Mouse (Mus musculus) CD4-positive, CD25-positive, alpha-beta regulatory T cell, adult 4 months (primary cell): Measurements from ENCODE around the gene Olfr474. TPM values are rescaled to one million over a fixed set of nuclear protein-coding genes. Genes with fewer than 3 reads are reported as not detected.

Experiments
- ATAC-seq: one replicate; pipeline ENCODE4 v1.8.0; 2017
- polyA plus RNA-seq, 2 experiments: library from polyadenylated mRNA; unstranded; fragments of 100-300 nt; shearing (Covaris generic); gene quantifications; one replicate each; pipeline ENCODE4 v1.2.1; 2017

Olfr474 gene
- not detected for polyA plus RNA-seq

GRCm38 (mm10) chr7:107954343-107954742 is at the start of gene Olfr474:
TSS of gene Olfr474 (plus strand) at chr7:107954643.
- no peak for ATAC-seq

GRCm38 (mm10) chr7:107930146-107930545 is 24.3 kb upstream of the Olfr474 start, which contains the start of gene Olfr473:
TSS of gene Olfr473 (plus strand) at chr7:107930446.
- ATAC-seq, result no peak

- peak; percentile 45 for ATAC-seq
These were observed 1.9 kb upstream of the Olfr474 start for GRCm38 (mm10) chr7:107952539-107952938.

DNA sequence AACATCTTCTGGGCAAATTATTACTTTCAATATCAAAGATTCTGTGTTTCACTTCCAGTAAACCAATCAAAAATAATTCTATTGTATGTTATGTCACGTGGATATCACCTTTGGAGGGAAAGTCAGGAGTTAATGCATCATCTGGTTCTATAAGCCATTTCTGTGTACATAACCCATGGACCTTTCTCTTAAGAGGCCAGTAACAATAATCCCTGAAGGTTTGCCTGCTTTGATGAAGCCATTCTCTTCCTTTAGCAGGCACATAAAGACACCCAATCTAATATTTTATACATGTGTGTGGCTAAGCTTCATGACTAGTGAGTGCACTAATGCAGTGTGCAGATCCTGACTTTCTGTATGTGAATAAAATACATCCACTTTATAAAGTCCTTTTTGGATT is 10.1 kb downstream of the Olfr474 start, which contains the start of gene Olfr476:
Gene Olfr476, plus strand, starts transcription at position 301 of the 400 bp plus-strand sequence.
- ATAC-seq, result no peak

GRCm38 (mm10) chr7:107986393-107986792 is 31.9 kb downstream of the Olfr474 start, which contains the start of gene Olfr477:
TSS of gene Olfr477 (plus strand) at chr7:107986693.
- ATAC-seq, result no peak

Other genes starting within 250 kb of the Olfr474 start
- gene Cyb5r2, start 196.6 kb upstream of the Olfr474 start, polyA plus RNA-seq, result not detected
- not detected for gene Ovch2, start 153.4 kb upstream of the Olfr474 start, polyA plus RNA-seq
- gene Olfr467, start 142.4 kb upstream of the Olfr474 start, polyA plus RNA-seq, result not detected
- not detected for gene Olfr469, start 129.1 kb upstream of the Olfr474 start, polyA plus RNA-seq
- gene Olfr470, start 107.2 kb upstream of the Olfr474 start, polyA plus RNA-seq, result under 1 TPM; 0.47 to 0.58 TPM
- under 1 TPM in 1 of 2 experiments, not detected in 1; 0.09 TPM for gene Olfr472, start 56.7 kb upstream of the Olfr474 start, polyA plus RNA-seq
- gene Olfr473, start 24.2 kb upstream of the Olfr474 start, polyA plus RNA-seq, result not detected
- gene Olfr476, start 10.2 kb downstream of the Olfr474 start, polyA plus RNA-seq, result not detected
- gene Olfr477, start 32.0 kb downstream of the Olfr474 start, polyA plus RNA-seq, result not detected
- gene Olfr478, start 79.3 kb downstream of the Olfr474 start, polyA plus RNA-seq, result not detected
- gene Olfr479, start 96.0 kb downstream of the Olfr474 start, polyA plus RNA-seq, result under 1 TPM in 1 of 2 experiments, not detected in 1; 0.15 TPM
- gene Olfr480, start 112.7 kb downstream of the Olfr474 start, polyA plus RNA-seq, result not detected
- gene Olfr481, start 125.2 kb downstream of the Olfr474 start, polyA plus RNA-seq, result under 1 TPM in 1 of 2 experiments, not detected in 1; 0.16 TPM
- not detected for gene Olfr482, start 142.9 kb downstream of the Olfr474 start, polyA plus RNA-seq
- not detected for gene Olfr483, start 146.2 kb downstream of the Olfr474 start, polyA plus RNA-seq
- gene Olfr484, start 172.8 kb downstream of the Olfr474 start, polyA plus RNA-seq, result not detected
- gene Olfr485, start 205.2 kb downstream of the Olfr474 start, polyA plus RNA-seq, result not detected
- not detected for gene Olfr486, start 218.1 kb downstream of the Olfr474 start, polyA plus RNA-seq